Mouse (Mus musculus) kidney, embryonic 15.5 days (tissue): ENCODE measurements at regions not wholly inside any gene's neighbourhood (a gene's known extent, or its start where the extent isn't known, plus 50 kb on each side); places are given as distances from the start of the nearest gene placed in this dataset.

ENCODE experiments used
- ATAC-seq: fragments of 200-750 bp; cut with Nextera tagmentation; replicated peaks from 2 replicates; pipeline ENCODE4 v1.8.0; 2017; ENCODE audit warnings: moderate TSS enrichment; ENCODE audit not compliant: low FRiP score
- H3K27ac ChIP-seq: fragments of 300-500 bp; sonication (generic); 2 replicates; pipeline ENCODE4 v1.5.1; 2015; ENCODE audit warnings: mild to moderate bottlenecking, inconsistent platforms
- H3K27me3 ChIP-seq: fragments of 300-500 bp; sonication (generic); 2 replicates; pipeline ENCODE4 v1.6.1; 2015; ENCODE audit warnings: inconsistent platforms
- H3K36me3 ChIP-seq: fragments of 300-500 bp; sonication (generic); 2 replicates; pipeline ENCODE4 v1.6.1; 2015; ENCODE audit warnings: inconsistent platforms
- H3K4me1 ChIP-seq: fragments of 300-500 bp; sonication (generic); 2 replicates; pipeline ENCODE4 v1.6.1; 2015; ENCODE audit warnings: inconsistent platforms
- H3K4me2 ChIP-seq: fragments of 300-500 bp; sonication (generic); 2 replicates; pipeline ENCODE4 v1.6.1; 2015; ENCODE audit warnings: moderate library complexity, mild to moderate bottlenecking, inconsistent platforms
- H3K4me3 ChIP-seq: fragments of 300-500 bp; sonication (generic); replicated peaks from 2 replicates; pipeline ENCODE4 v1.5.1; 2015; ENCODE audit warnings: mild to moderate bottlenecking, inconsistent platforms
- H3K9ac ChIP-seq: fragments of 300-500 bp; sonication (generic); 2 replicates; pipeline ENCODE4 v1.6.1; 2015; ENCODE audit warnings: mild to moderate bottlenecking, inconsistent platforms
- H3K9me3 ChIP-seq: fragments of 300-500 bp; sonication (generic); replicated peaks from 2 replicates; pipeline ENCODE4 v1.6.1; 2016; ENCODE audit warnings: inconsistent platforms
- WGBS: fragments of 180-500 bp; shearing (Covaris S2); methylation state at CpG from one replicate; pipeline ENCODE4 v1.1.7; 2015; ENCODE audit warnings: mixed read lengths; 5-methylcytosine and 5-hydroxymethylcytosine counted together

DNA sequence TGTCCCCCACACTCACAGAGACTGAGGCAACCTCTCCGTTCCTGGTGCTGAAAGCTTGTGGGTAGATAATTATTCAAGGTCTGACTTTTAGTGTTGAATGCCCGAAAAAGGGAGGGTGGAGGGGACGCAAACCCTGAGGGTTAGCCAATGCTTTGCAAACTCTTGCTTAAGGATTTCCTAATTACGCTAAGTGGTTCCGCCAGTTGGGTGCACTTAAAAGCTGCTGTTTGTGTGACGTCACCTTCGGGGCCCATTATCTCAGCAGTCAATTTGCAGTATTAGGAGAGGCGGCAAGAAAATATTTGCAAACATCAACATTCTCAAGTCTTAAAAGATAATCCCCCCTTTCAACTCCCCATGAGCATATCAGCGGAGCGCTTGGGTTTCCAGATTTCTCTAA is 199.2 kb upstream of the Irx5 start:
- H3K27me3 ChIP-seq = 0 out of 2 replicates have a peak, but pooled peaks cover 11% of the 10 kb centered on the region
- H3K4me3 ChIP-seq = no peak overlapping the region
- 0 out of 2 replicates have a peak, but pooled peaks cover 3% of the 10 kb centered on the region for H3K4me1 ChIP-seq
- ATAC-seq = no peak
- no peak overlapping the region for H3K9ac ChIP-seq
- no peak overlapping the region for H3K27ac ChIP-seq
- WGBS = 50% methylated on average over 10 of the region's 10 CpGs
- no peaks in the 10 kb centered on the region for H3K36me3 ChIP-seq
- no peak overlapping the region for H3K4me2 ChIP-seq
- no peaks in the 10 kb centered on the region for H3K9me3 ChIP-seq

GRCm38 (mm10) chr8:92152478-92152877 is 204.9 kb upstream of the Irx5 start:
- no peak for ATAC-seq
- 61% methylated on average over 5 of the region's 5 CpGs for WGBS
- Histone ChIP-seq H3K9ac (no peak overlapping the region), H3K36me3 (no peaks in the 10 kb centered on the region), H3K27ac (no peak overlapping the region), H3K9me3 (no peaks in the 10 kb centered on the region), H3K4me1 (no peaks in the 10 kb centered on the region), H3K27me3 (peaks cover 18% of the 10 kb centered on the region), H3K4me3 (no peak overlapping the region), H3K4me2 (no peak overlapping the region)

- WGBS = 91% methylated on average over 3 of the region's 3 CpGs
Measured at GRCm38 (mm10) chr8:92147672-92148071, 209.8 kb upstream of the Irx5 start.

GRCm38 (mm10) chr8:92137091-92137882 is 220.1 kb upstream of the Irx5 start:
- WGBS = 8% methylated on average over 17 of the region's 17 CpGs
- peak overlapping the region; percentile 75 for H3K27ac ChIP-seq
- H3K4me2 ChIP-seq = peak overlapping the region; percentile 32

More at GRCm38 (mm10) chr8:92147672-92148071, 209.8 kb upstream of the Irx5 start:
- H3K27me3 ChIP-seq = peaks cover 11% of the 10 kb centered on the region
- H3K4me3 ChIP-seq = no peak overlapping the region
- no peak overlapping the region for H3K27ac ChIP-seq
- H3K9ac ChIP-seq = no peak overlapping the region
- no peaks in the 10 kb centered on the region for H3K4me1 ChIP-seq
- H3K9me3 ChIP-seq = no peaks in the 10 kb centered on the region
- no peak overlapping the region for H3K4me2 ChIP-seq
- H3K36me3 ChIP-seq = no peaks in the 10 kb centered on the region
- no peak for ATAC-seq

DNA sequence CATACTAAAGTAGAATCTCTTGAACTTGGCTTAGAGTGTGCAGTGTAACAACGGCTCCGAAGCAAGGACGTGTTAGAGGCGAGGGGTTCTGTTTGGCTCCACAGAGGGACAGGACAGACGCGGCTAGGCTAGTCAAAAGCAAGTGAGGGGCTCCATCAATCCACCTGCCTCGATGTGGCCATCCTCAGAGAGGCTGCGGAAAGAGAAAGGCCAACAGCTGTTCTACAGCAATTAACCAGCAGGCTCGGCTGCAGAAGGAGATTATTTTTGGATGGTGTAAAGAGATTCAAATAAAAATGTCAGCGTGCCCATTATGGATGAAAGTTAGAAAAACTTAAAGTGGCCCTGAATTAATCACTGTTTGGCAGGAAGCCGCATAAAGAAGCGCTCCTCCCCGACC is 221.0 kb upstream of the Irx5 start:
- no peak for ATAC-seq
- Histone ChIP-seq H3K27ac (no peak overlapping the region), H3K4me2 (no peak overlapping the region), H3K36me3 (no peaks in the 10 kb centered on the region), H3K9ac (no peak overlapping the region), H3K27me3 (peaks cover 41% of the 10 kb centered on the region), H3K4me3 (no peak overlapping the region), H3K9me3 (no peaks in the 10 kb centered on the region), H3K4me1 (peaks cover 29% of the 10 kb centered on the region)
- WGBS = 12% methylated on average over 13 of the region's 13 CpGs

More at GRCm38 (mm10) chr8:92137091-92137882, 220.1 kb upstream of the Irx5 start:
- no peaks in the 10 kb centered on the region for H3K9me3 ChIP-seq
- no peaks in the 10 kb centered on the region for H3K36me3 ChIP-seq
- no peak overlapping the region for H3K4me3 ChIP-seq
- peaks cover 37% of the 10 kb centered on the region for H3K27me3 ChIP-seq
- no peak overlapping the region for H3K9ac ChIP-seq
- peak; percentile 65 for ATAC-seq
- peaks cover 29% of the 10 kb centered on the region for H3K4me1 ChIP-seq

DNA sequence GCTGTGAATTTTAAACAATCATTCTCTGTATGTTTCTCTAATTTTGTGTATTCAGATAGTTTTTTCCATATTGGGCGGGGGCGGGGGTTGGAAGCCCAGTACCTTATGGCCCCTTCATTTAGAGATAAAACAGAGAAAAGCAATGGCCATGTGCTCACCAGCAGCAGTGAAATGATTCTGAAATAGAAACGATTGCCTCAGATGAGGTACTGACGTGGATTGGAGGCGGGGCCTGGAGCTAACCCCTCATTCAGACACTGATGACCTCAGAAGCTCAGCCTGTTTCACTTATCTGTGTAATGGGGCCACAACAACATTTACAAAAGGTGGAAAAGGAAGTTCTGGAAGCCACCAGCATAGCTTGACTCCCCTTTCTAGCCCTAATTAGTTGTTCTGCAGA is 223.0 kb upstream of the Irx5 start:
- no peak overlapping the region for H3K27ac ChIP-seq
- no peaks in the 10 kb centered on the region for H3K9me3 ChIP-seq
- WGBS = 35% methylated on average over 5 of the region's 5 CpGs
- H3K4me2 ChIP-seq = peak overlapping the region; percentile 24; the same call in 1 of the 2 replicates
- no peak overlapping the region for H3K9ac ChIP-seq
- H3K4me1 ChIP-seq = peaks cover 32% of the 10 kb centered on the region
- no peak overlapping the region for H3K4me3 ChIP-seq
- peaks cover 50% of the 10 kb centered on the region for H3K27me3 ChIP-seq
- no peaks in the 10 kb centered on the region for H3K36me3 ChIP-seq
- no peak for ATAC-seq

DNA sequence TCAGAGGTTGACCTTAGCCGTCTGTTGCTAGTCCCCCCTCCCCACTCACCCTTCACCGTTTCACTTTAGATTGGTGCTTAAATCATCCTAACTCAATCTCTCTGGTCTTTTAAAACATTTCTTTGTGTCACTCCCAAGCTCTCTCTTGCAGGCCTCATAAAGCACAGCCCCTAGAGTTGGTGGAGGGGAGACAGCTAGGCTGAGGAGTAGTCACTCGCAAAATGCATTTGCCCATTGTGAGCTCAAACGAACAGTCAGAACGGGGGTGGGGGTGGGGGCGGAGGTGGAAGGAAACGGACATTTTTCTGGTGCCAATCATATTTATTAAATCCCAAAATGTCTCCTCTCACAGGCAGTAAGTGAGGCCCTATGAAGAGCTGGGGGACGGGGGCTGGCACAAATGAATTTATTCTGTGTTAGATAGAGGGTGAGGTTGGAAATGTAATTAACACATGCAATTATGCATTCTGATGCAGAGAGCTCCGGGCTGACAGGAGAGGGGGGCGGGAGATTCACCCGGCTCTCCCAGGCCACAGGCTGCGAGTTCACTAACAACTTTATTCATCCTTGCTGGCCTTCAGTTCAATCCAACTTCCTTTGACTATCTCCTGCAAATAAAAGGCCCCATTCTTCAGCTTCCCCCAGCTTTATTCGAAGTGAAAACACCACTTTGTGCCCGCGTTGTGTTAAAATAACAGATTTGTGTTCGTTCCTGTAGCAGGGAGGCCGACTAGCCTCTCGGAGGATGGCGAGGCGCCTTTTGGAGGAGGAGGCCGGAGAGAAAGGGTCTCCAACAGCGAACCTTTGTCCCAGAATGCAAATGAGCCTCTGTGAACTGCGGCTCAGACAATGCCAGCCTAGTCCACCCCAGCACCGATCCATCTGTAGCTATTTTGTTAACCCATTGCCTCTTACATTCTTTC is 223.7 kb upstream of the Irx5 start:
- H3K27ac ChIP-seq = no peak overlapping the region
- H3K4me1 ChIP-seq = peaks cover 32% of the 10 kb centered on the region
- peaks cover 57% of the 10 kb centered on the region for H3K27me3 ChIP-seq
- H3K4me3 ChIP-seq = no peak overlapping the region
- ATAC-seq = peak; percentile 56; the same call in 1 of the 2 replicates
- H3K36me3 ChIP-seq = no peaks in the 10 kb centered on the region
- H3K9ac ChIP-seq = no peak overlapping the region
- WGBS = 17% methylated on average over 24 of the region's 24 CpGs
- no peaks in the 10 kb centered on the region for H3K9me3 ChIP-seq
- H3K4me2 ChIP-seq = peak overlapping the region; percentile 24

DNA sequence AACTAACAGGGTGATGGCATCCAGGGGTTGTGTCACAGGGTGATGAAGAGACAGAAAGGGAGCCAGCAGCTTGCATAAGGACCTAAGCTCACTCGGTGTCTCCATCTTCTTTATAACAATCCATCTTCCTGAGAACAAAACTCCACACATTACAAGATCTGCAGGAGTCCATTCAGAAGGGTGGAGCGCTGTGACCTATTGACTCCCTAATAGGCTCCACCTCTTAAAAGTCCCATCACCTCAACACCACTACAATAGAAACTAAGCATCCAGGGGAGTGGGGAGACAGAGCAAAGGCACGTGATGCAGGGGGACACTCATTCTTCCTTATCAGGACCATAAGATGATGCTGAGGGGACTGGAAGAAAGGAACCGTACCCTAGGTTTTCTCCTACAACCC is 224.5 kb upstream of the Irx5 start:
- no peak overlapping the region for H3K27ac ChIP-seq
- no peak for ATAC-seq
- H3K27me3 ChIP-seq = peaks cover 65% of the 10 kb centered on the region
- H3K36me3 ChIP-seq = no peaks in the 10 kb centered on the region
- peaks cover 30% of the 10 kb centered on the region for H3K4me1 ChIP-seq
- no peak overlapping the region for H3K9ac ChIP-seq
- no peaks in the 10 kb centered on the region for H3K9me3 ChIP-seq
- no peak overlapping the region for H3K4me2 ChIP-seq
- H3K4me3 ChIP-seq = no peak overlapping the region
- WGBS = 49% methylated on average over 4 of the region's 4 CpGs

DNA sequence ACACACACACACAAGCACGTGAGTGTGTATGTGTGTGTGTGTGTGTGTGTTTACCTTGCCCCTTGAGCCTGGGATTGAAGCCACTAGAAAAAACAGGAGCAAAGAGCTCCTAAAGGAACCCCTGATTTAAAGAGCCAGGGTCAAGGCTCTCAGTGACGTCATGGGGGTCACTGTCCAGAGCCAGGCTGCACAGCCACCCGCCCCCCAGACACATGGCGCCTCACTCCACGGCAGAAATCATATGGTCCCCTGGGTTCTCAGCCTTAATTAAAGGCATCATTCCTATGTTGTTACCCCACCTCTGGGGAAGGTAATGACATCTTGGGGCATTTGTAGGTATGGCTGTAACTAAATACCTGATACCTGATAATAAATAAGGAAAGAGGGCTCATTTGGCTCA is 224.9 kb upstream of the Irx5 start:
- Histone ChIP-seq H3K9me3 (no peaks in the 10 kb centered on the region), H3K27me3 (peaks cover 67% of the 10 kb centered on the region), H3K4me1 (peaks cover 26% of the 10 kb centered on the region), H3K4me3 (no peak overlapping the region), H3K9ac (no peak overlapping the region), H3K4me2 (no peak overlapping the region), H3K27ac (no peak overlapping the region), H3K36me3 (no peaks in the 10 kb centered on the region)
- 53% methylated on average over 5 of the region's 5 CpGs for WGBS
- ATAC-seq = no peak

- 46% methylated on average over 8 of the region's 8 CpGs for WGBS
- Histone ChIP-seq H3K4me3 (no peak overlapping the region), H3K4me2 (no peak overlapping the region), H3K9ac (no peak overlapping the region), H3K27ac (no peak overlapping the region), H3K27me3 (peaks cover 72% of the 10 kb centered on the region), H3K36me3 (no peaks in the 10 kb centered on the region), H3K4me1 (peaks cover 16% of the 10 kb centered on the region), H3K9me3 (no peaks in the 10 kb centered on the region)
- ATAC-seq = no peak
Measured at GRCm38 (mm10) chr8:92130025-92130557, 227.3 kb upstream of the Irx5 start.

GRCm38 (mm10) chr8:92129241-92130015 is 228.0 kb upstream of the Irx5 start:
- Histone ChIP-seq H3K9me3 (no peaks in the 10 kb centered on the region), H3K4me2 (no peak overlapping the region), H3K27ac (no peak overlapping the region), H3K9ac (no peak overlapping the region), H3K27me3 (peaks cover 67% of the 10 kb centered on the region), H3K4me1 (peaks cover 15% of the 10 kb centered on the region), H3K4me3 (no peak overlapping the region), H3K36me3 (no peaks in the 10 kb centered on the region)
- ATAC-seq = no peak
- WGBS = 57% methylated on average over 6 of the region's 6 CpGs
